Mouse (Mus musculus) brain, adult 2 months (tissue): ENCODE data around the gene Mrps21.
A peak's percentile ranks its signal among the peaks of the same experiment; 100 is the strongest.

Experiments
- DNase-seq: peaks from one replicate; pipeline ENCODE4 v3.0.0; 2011; ENCODE audit warnings: low read depth, low spot score

Gene Mrps21

GRCm38 (mm10) chr3:95855502-95856089, 15.7 kb downstream of the Mrps21 start, which contains the start of gene Prpf3:
Gene Prpf3 (minus strand): TSS chr3:95855885.
- peak; percentile 97 for DNase-seq

- no peak for DNase-seq
Measured at GRCm38 (mm10) chr3:95851317-95851716, 20.0 kb downstream of the Mrps21 start.

- DNase-seq, result no peak
Measured at GRCm38 (mm10) chr3:95850611-95851010, 20.7 kb downstream of the Mrps21 start.

GRCm38 (mm10) chr3:95842503-95843214, 28.7 kb downstream of the Mrps21 start:
- DNase-seq, result no peak

DNA sequence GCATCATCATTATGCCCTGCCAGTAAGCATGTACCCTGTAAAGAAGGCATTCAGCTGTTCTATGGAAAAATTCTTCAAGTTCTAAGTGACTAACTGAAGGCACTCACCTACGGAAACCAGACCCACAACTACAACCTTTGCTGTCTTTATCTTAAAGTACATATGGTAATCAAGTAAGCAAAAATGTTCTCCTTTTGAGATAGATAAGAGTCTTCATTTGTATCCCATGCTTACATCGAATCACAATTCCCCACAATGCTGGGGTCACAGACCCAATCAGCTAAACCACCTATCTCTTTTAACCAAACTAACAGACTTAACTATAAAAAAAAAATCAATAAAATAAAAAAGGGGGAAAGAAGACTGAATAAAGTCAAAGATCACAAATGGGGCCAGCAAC, 32.1 kb downstream of the Mrps21 start:
- DNase-seq, result no peak

DNA sequence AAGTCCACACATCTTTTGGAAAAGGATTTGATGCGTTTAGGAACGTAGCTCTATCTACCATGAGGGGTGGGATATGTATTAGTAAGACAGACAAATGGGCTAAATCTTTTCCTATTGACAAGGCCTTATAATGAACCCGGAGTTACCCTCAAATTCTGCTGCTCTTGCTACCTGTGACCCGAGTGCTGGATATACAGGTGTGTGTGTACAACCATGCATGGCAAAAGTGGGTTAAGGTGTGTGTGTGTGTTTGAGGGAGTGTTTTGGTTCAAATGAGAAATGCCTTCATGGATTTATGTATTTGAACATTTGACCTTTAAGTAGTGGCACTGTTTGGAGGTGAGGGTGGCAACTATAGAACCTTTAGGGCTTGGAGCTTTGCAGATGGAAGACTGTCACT, 42.3 kb downstream of the Mrps21 start:
- DNase-seq, result no peak

DNA sequence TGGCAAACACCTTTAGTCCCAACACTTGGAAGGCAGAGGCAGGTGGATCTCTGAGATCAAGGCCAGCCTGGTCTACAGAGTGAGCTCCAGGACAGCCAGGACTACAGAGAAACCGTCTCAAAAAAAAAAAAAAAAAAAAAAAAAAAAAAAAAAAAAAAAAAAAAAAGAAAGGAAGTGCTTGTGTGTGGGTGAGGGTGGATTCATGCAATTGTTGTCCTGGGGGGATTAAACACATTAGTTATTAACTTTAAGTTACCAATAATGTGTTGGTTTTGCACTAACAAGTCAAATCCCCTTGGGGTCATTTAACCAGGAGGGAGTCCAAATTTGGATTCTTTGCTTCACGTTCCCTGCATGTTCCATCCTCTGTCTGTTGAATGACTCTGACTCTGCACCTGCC, 45.0 kb downstream of the Mrps21 start:
- no peak for DNase-seq

- DNase-seq, result peak; percentile 22
Measured at GRCm38 (mm10) chr3:95820046-95821010, 51.0 kb downstream of the Mrps21 start.

GRCm38 (mm10) chr3:95819351-95819985, 51.9 kb downstream of the Mrps21 start:
- peak; percentile 100 for DNase-seq

DNA sequence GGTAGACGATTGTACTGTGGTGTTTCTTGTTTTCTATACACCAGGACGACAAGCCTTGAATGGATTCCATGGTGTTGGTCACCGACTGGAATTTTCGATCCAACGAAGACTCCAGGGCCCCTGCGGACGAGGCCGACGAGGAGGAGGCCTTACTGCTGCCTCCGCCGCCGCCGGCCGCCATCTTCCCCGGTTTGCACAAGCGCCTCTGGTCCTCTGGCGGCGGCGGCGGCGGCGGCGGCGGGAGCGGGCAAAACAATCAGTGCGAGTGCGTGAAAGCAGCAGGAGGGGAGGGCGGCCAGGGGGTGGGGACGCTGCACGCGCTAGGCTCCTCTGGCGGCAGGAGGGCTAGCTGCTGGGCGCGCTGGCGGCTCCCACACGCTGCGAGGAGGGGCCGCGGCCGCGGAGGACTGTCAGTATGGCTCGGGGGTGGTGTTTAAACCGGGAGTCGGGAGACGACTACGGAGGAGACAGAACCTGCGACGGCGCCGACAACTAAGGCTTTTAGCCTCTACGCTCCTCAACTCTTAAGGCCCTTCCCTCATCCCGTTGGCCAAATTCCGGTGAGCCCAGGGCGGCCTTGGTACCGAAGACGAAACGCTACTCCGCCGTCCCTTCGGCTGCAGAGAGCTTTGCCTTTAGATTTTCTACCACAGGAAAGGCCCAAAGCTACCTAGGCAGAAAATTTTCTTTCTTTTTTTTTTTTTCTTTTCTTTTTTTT, 52.6 kb downstream of the Mrps21 start, which contains the start of gene Rprd2:
Rprd2 (minus strand) TSS at position 293 of the 718 bp plus-strand sequence.
- peak; percentile 92 for DNase-seq

DNA sequence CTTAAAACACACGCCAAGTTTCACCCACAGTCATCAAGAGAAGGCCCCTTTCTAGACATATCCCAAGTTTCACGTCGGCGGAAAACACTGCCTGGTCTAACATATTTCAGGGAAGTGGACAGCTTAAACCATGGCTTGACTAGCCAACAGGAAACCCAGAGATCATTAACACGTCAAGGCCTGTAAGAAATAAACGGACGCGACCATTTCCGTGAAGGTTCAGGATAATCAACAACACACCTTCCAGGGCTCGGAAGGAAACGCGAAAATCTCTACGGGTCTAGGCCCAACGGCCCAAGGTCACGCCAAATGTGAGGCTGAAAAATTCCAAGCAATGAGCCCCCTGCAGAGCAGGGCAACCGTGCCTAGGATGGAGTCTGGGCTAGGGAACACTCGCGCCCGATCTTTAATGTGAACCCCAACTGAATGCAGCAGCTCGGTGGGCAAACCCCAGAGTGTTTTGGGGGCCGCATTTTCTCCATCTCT, 53.2 kb downstream of the Mrps21 start:
- peak; percentile 62 for DNase-seq

DNA sequence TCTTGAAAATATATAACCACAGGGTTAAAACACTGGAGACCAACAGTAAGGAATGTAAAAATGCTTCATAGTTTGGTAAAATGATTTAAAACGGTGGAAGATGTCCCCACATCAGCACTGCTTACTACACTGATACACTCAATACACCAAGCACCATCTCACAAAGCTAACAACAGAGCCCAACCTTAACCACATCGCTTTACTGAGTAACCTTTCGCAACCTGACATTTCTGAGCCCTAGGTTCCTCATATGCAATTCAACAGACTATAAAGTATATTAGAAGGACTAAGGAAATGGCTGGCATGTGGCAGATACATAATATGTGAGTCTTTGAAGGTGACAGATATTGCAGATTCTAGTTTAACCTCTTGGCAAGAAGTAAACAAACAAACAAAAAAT, 54.6 kb downstream of the Mrps21 start:
- no peak for DNase-seq
